Mouse (Mus musculus) embryonic facial prominence, embryonic 10.5 days (tissue): ENCODE data around the gene Dvl2. TPM values are rescaled to one million over a fixed set of nuclear protein-coding genes. Genes with fewer than 3 reads are reported as not detected.
A peak's percentile ranks its signal among the peaks of the same experiment; 100 is the strongest.
"Not testable (repeated sequence)": the region's sequence is repeated elsewhere in the genome, so short reads cannot be mapped to it uniquely, and the experiment has no call there.

Experiments used
- DNase-seq: peaks from one replicate; pipeline ENCODE4 v3.0.0-alpha.2; 2017; ENCODE audit warnings: low spot score
- H3K27ac ChIP-seq: fragments of 300-500 bp; sonication (generic); replicated peaks from 2 replicates; pipeline ENCODE4 v1.5.1; 2016; ENCODE audit warnings: mild to moderate bottlenecking
- H3K27me3 ChIP-seq: fragments of 300-500 bp; sonication (generic); replicated peaks from 2 replicates; pipeline ENCODE4 v1.6.1; 2016; ENCODE audit warnings: low read depth, mild to moderate bottlenecking; ENCODE audit not compliant: poor library complexity, severe bottlenecking
- H3K36me3 ChIP-seq: fragments of 300-500 bp; sonication (generic); replicated peaks from 2 replicates; pipeline ENCODE4 v1.6.1; 2016; ENCODE audit warnings: mild to moderate bottlenecking, moderate library complexity
- H3K4me1 ChIP-seq: fragments of 300-500 bp; sonication (generic); 2 replicates; pipeline ENCODE4 v1.6.1; 2016
- H3K4me3 ChIP-seq: fragments of 300-500 bp; sonication (generic); 2 replicates; pipeline ENCODE4 v1.5.1; 2016; ENCODE audit warnings: mild to moderate bottlenecking, moderate library complexity
- H3K9me3 ChIP-seq: fragments of 300-500 bp; sonication (generic); 2 replicates; pipeline ENCODE4 v1.6.1; 2016; ENCODE audit warnings: mild to moderate bottlenecking
- WGBS: fragments of 180-500 bp; shearing (Covaris S2); methylation state at CpG from one replicate; pipeline ENCODE4 v1.1.7; 2016; 5-methylcytosine and 5-hydroxymethylcytosine counted together
- polyA plus RNA-seq: library from polyadenylated mRNA; unstranded; fragments of >200 nt; fragmentation: Nextera tagmentation; extraction: Ambion mirVana; gene quantifications from 2 replicates; pipeline ENCODE4 v1.2.1, GENCODE M21; 2016

Gene Dvl2
- polyA plus RNA-seq, 1 experiment from 2014 or later, result 59.0 TPM

- H3K36me3 ChIP-seq, result peaks cover 34% of the 10 kb centered on the region
- WGBS, result 86% methylated on average over 2 of the region's 2 CpGs
- peaks cover 74% of the 10 kb centered on the region for H3K4me1 ChIP-seq
- H3K9me3 ChIP-seq, H3K4me3 ChIP-seq, H3K27ac ChIP-seq, H3K27me3 ChIP-seq, DNase-seq: not testable (repeated sequence)
Measured at GRCm38 (mm10) chr11:70016177-70016576, 15.8 kb downstream of the Dvl2 start.

DNA sequence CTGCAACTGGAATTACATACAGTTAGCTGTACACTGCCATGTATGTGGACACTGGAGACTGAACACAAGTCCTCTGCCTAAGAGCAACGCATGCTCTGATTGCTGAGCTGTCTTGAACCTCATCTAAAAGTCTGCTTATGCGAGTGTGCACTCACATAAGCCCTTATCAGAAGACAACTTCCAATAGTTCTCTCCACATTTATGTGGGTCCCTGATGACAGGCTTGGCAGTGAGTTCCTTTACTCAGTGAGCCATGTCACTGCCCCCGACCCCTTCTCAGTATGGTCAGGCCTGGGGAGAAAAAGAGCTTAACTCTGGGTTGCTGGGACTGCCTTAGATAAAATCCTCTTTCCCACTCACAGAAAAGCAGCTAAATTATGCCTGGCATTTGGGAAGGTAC lies 16.3 kb downstream of the Dvl2 start, which contains the start of gene Dlg4:
TSS of gene Dlg4 (plus strand) at position 274 of the 400 bp plus-strand sequence.
- WGBS, result 72% methylated on average over 3 of the region's 3 CpGs
- Histone ChIP-seq H3K27ac (peak within 1 kb of the TSS; percentile 97), H3K4me1 (peaks cover 79% of the 10 kb centered on the region)

DNA sequence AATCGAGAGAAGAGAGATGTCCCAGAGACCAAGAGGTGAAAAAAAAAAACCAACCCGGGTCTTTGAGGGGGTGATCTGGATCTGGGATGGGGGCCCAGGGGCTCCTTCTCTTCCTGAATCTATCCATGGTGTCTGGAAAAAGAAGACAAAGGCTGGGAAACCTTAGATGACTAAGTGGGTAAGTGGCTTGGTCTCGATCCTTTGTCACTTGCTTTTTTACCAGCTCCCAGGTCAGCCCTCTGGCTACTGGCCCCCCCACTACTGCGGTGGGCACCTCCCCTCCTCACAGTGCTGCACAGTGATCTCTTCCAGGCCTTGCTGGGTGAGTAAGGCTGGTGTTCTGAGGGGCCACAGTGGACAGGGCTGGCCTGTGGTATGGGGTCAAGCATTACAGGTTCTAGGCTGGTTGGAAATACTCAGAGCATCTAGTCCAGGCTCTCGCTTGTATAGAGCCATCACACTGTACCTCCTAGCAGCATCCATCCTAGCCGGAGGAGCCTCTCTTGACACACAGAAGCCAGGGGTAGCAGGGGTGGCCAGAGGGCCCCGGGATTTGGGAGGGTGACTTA lies 16.9 kb downstream of the Dvl2 start:
- DNase-seq, result no peak
- WGBS, result 37% methylated on average over 7 of the region's 7 CpGs
- H3K27me3 ChIP-seq, result no peaks in the 10 kb centered on the region
- H3K27ac ChIP-seq, result peak overlapping the region; percentile 97
- H3K9me3 ChIP-seq, result no peaks in the 10 kb centered on the region
- H3K4me1 ChIP-seq, result peaks cover 85% of the 10 kb centered on the region
- H3K36me3 ChIP-seq, result peaks cover 22% of the 10 kb centered on the region
- peak overlapping the region; percentile 86 for H3K4me3 ChIP-seq

More for the DNA sequence above, 16.3 kb downstream of the Dvl2 start, which contains the start of gene Dlg4:
- H3K9me3 ChIP-seq, result no peaks in the 10 kb centered on the region
- H3K4me3 ChIP-seq, result peak within 1 kb of the TSS; percentile 86
- peaks cover 29% of the 10 kb centered on the region for H3K36me3 ChIP-seq
- DNase-seq, result no peak
- no peaks in the 10 kb centered on the region for H3K27me3 ChIP-seq

DNA sequence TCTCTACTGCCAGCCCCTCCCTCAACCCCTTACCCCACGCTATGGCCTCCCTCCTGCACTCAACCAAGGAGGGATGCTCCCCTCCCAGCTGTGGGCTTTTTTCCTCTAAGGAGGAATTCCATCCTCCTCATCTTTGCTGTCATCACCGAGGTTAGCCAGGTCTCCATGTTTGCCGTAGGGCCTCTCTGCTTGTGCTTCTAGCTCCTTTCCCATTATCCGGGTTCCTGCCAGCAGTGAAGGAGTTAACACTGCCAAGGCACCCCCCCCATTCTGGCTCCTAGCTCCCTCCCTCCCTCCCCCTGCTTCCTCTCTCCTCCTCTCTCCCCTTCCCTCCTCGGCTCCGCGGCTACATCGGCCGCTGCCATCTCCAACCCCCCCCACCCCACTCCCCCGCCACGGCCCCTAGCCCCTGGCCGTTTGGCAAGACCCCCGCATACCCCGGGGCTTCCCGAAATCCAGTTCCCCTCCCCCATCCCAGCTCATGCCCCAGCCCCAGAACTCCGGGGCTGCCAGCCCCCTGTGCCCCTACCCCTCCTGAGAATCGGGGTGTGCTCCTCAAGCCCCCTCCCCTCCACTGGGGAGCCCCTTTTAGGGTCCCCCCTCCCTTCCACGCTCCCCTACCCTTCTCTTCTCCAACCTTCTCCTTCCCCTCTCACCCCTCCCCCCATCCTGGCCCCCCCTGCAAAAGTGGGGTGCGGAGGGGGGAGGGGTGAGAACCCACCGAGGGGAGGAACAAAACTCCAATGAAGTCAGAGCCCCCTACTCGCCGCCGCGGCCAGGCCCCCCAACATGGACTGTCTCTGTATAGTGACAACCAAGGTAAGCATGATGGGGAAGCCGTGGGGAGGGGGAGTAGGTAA lies 18.0 kb downstream of the Dvl2 start:
- H3K4me1 ChIP-seq, result peaks cover 93% of the 10 kb centered on the region
- WGBS, result 1% methylated on average over 25 of the region's 25 CpGs
- H3K9me3 ChIP-seq, result no peaks in the 10 kb centered on the region
- H3K4me3 ChIP-seq, result peak overlapping the region; percentile 86
- H3K27me3 ChIP-seq, result no peaks in the 10 kb centered on the region
- H3K36me3 ChIP-seq, result peaks cover 12% of the 10 kb centered on the region
- peak; percentile 88 for DNase-seq
- peak overlapping the region; percentile 97 for H3K27ac ChIP-seq

DNA sequence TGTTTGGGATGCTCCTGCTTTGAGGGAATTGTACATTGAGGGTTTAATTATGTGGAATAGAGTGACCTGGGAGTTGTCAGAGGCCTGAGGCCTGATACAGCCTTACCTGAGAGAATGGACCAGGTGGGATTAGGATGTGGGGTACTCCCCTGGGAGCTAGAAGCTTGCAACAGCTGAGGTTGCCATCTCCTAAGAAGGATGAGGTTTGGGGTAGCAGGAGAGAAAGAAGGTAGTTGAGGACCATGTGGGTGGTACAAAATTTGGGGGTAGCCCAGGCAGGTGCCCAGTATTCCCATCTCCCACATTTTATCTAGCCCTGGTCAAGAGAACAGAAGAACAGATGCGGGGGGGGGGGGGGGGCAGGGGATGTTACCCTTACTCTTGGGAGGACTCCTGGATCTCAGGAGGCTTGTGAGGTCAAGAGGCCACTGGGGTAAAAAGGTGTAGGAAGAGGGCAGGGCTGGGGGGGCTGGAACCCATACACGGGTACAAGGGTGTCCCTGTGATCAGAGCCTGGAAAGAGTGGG lies 19.2 kb downstream of the Dvl2 start:
- Histone ChIP-seq H3K27ac (peak overlapping the region; percentile 97), H3K36me3 (no peaks in the 10 kb centered on the region), H3K4me1 (peaks cover 93% of the 10 kb centered on the region), H3K4me3 (peak overlapping the region; percentile 86), H3K27me3 (no peaks in the 10 kb centered on the region), H3K9me3 (no peaks in the 10 kb centered on the region)
- WGBS, result 18% methylated on average over 2 of the region's 2 CpGs
- DNase-seq, result no peak

- H3K4me1 ChIP-seq, result peaks cover 93% of the 10 kb centered on the region
Measured at GRCm38 (mm10) chr11:70020022-70020631, 19.7 kb downstream of the Dvl2 start.

GRCm38 (mm10) chr11:70020731-70021263 lies 20.4 kb downstream of the Dvl2 start:
- peak overlapping the region; percentile 97 for H3K27ac ChIP-seq
- WGBS, result under 1% methylated on average over 8 of the region's 8 CpGs
- DNase-seq, result peak; percentile 86
- no peaks in the 10 kb centered on the region for H3K9me3 ChIP-seq
- H3K4me3 ChIP-seq, result peak overlapping the region; percentile 86
- H3K36me3 ChIP-seq, result no peaks in the 10 kb centered on the region
- no peaks in the 10 kb centered on the region for H3K27me3 ChIP-seq
- peaks cover 92% of the 10 kb centered on the region for H3K4me1 ChIP-seq

More at GRCm38 (mm10) chr11:70020022-70020631, 19.7 kb downstream of the Dvl2 start:
- no peaks in the 10 kb centered on the region for H3K9me3 ChIP-seq
- 18% methylated on average over 8 of the region's 8 CpGs for WGBS
- H3K27ac ChIP-seq, result peak overlapping the region; percentile 97
- H3K36me3 ChIP-seq, result no peaks in the 10 kb centered on the region
- DNase-seq, result peak; percentile 51
- H3K4me3 ChIP-seq, result peak overlapping the region; percentile 86
- H3K27me3 ChIP-seq, result no peaks in the 10 kb centered on the region

GRCm38 (mm10) chr11:70021264-70022132 lies 21.1 kb downstream of the Dvl2 start:
- Histone ChIP-seq H3K4me3 (peak overlapping the region; percentile 86), H3K27me3 (no peaks in the 10 kb centered on the region), H3K36me3 (no peaks in the 10 kb centered on the region), H3K27ac (peak overlapping the region; percentile 97), H3K4me1 (peaks cover 98% of the 10 kb centered on the region), H3K9me3 (no peaks in the 10 kb centered on the region)
- WGBS, result 2% methylated on average over 40 of the region's 40 CpGs
- DNase-seq, result peak; percentile 99

DNA sequence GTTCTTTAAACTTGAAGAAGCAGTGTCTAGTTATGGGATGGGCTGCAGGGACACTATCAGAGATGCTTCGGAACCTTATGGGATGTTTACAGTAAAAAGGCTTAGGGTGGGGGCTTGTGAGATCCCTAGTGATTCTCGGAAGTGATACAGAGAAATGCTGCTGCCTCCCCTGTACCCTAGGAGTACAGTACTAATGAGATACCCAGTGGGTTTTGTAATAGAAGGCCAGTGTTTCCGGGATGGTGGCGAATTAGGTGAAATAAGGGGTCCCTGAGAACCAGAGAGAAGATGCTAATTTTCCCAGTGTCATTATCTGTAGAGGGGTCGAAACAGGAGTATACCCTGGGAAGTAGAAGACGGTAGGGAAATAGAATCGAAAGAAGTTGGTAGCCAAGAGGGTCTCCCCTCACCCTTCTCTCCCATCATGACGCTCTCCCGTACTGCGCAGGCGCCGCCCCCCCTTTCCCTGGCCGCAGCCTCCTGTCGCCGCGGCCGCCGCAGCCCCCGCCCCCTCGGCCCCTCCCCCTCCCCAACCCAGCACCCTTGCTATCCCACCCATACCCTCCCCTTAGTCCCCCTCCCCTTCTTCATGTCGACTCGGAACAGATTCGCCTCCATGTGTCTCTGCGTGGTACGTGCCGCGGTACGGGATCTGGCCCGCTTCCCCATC lies 23.2 kb downstream of the Dvl2 start:
- H3K36me3 ChIP-seq, result no peaks in the 10 kb centered on the region
- peak overlapping the region; percentile 81 for H3K27ac ChIP-seq
- WGBS, result 5% methylated on average over 27 of the region's 29 CpGs
- no peaks in the 10 kb centered on the region for H3K9me3 ChIP-seq
- peak; percentile 84 for DNase-seq
- peak overlapping the region; percentile 58 for H3K4me3 ChIP-seq
- H3K4me1 ChIP-seq, result peaks cover 98% of the 10 kb centered on the region
- no peaks in the 10 kb centered on the region for H3K27me3 ChIP-seq

DNA sequence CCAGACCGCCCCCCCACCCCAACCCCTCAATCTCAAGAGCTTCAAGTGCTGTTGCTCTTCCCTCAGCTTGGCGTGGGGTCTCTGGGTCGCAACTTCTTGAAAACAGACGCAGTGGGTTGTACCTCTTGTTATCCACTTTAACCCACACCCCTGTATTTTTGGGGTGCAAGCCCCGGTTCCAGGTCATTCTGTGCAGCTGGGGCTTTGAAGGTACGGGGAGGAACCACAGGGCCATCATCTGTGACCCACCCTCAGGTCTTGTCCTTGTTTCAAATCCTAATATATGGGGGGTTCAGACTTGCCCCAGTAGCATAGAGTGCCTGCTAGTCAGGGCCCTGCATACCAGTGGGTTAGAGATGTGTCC lies 23.7 kb downstream of the Dvl2 start:
- H3K4me3 ChIP-seq, result peak overlapping the region; percentile 58
- H3K27ac ChIP-seq, result peak overlapping the region; percentile 81
- peaks cover 98% of the 10 kb centered on the region for H3K4me1 ChIP-seq
- H3K9me3 ChIP-seq, result no peaks in the 10 kb centered on the region
- WGBS, result 13% methylated on average over 6 of the region's 6 CpGs
- no peaks in the 10 kb centered on the region for H3K27me3 ChIP-seq
- H3K36me3 ChIP-seq, result no peaks in the 10 kb centered on the region
- no peak for DNase-seq

- no peaks in the 10 kb centered on the region for H3K9me3 ChIP-seq
- under 1% methylated on average over 19 of the region's 19 CpGs for WGBS
- peak overlapping the region; percentile 83 for H3K27ac ChIP-seq
- peaks cover 91% of the 10 kb centered on the region for H3K4me1 ChIP-seq
- peaks cover 16% of the 10 kb centered on the region for H3K36me3 ChIP-seq
- DNase-seq, result peak; percentile 83
- H3K4me3 ChIP-seq, result peak overlapping the region; percentile 55
- H3K27me3 ChIP-seq, result no peaks in the 10 kb centered on the region
Measured at GRCm38 (mm10) chr11:70026689-70027088, 26.3 kb downstream of the Dvl2 start.
